Mouse (Mus musculus): ENCODE data around the gene Csnk2a2.
A peak's percentile ranks its signal among the peaks of the same experiment; 100 is the strongest.

Csnk2a2 gene

DNA sequence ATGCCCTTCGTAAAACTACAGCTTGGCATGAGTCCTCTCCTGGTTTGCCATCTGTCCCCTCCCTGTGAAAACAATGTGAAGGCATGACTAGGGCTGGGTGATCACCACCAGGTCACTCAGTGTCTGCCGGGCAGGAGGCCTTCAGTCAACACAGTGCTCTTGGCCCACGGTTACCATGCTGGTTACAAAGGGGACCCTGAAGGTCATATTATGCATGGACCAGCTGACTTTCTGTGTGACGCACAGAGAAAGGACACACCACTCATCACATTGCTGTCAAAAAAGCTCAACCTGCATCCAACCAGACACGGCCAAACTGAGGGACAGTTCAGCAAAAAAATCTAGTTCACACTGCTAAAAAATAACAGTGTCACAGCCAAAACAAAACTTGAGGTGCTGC, at the start of gene Csnk2a2:
TSS of gene Csnk2a2 (minus strand) at position 34 of the 400 bp plus-strand sequence.
- no peak for DNase-seq (ENCODE audit: low spot score in 2 of 2)

DNA sequence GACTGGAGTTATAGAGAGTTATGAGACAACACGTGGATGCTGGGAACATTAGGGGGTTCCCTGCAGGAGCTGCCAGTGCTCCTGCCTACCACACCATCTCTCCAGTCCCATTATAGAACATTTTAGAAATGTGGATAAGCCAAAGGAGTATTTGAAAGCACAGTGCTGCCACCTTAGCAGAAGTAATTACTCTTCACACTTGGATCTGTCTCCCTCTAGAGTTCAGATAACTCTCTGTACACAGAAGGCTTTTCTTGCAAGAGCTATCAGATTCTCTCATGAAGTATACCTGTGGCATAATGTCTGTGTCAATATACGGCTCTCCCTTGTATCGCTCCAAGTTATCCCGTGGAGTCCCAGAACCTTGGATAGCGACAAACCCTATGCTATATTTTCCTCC, 49.6 kb upstream of the Csnk2a2 start:
- DNase-seq (ENCODE audit: low spot score in 2 of 2): no peak

DNA sequence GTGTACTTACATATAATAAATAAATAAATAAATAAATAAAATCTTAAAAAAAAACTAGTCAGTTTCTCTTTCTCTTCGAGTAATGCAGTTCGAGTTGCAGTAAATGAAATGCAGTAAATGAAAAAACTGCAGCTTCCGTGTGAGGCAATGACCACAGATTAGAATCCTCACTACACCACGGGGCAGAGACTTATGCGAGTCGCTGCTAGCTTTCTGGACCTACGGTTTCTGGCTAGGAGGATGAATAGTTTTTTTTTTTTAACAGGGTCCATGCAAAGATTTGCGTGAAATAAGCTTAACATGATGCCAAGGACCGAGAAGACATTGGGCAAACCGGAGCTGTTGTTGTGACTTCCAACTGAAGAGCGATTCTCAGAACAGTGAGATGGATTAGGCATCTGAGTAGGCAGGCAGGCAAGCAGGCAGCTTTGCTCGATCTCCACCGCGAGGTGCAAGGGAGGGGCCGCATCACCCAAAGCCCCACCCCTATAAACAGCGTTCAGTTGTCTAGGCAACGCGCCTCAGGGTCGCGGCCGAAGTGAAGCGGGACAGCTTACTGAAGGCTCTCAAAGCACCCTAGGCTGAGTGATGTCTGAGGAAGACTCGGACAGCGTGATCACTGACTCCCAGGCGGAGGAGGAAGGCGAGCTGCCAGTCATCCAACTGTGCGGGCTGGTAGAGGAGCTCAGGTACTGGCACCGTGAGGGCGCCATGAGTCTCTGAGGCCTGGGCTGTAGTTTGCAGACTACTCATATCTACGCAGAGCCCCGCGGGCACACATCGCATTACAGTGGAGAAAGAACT, 43.9 kb upstream of the Csnk2a2 start, which contains the start of gene Ccdc113:
TSS of gene Ccdc113 (plus strand) at position 502 of the 804 bp plus-strand sequence.
- DNase-seq (ENCODE audit: low spot score in 2 of 2): peak; percentile 11 to 18

DNA sequence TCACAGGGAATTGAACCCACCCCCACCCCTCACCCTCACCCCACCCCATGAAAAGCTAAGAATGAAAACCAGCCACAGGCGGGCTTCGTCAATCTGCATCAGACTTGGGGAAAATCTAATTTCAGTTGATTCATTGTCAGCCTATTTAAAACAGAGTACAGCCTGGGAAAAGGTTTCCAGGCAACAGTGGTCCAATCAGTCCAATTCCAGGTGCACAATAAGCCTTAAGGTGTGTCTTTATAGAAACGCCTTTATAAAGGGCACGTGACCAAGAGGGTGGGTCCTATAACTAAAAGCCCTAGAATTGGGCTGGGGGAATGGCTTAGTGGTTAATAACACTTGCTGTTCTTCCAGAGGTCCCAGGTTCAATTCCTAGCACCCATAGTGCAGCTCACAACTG, 42.4 kb upstream of the Csnk2a2 start:
- no peak for DNase-seq (ENCODE audit: low spot score in 2 of 2)

DNA sequence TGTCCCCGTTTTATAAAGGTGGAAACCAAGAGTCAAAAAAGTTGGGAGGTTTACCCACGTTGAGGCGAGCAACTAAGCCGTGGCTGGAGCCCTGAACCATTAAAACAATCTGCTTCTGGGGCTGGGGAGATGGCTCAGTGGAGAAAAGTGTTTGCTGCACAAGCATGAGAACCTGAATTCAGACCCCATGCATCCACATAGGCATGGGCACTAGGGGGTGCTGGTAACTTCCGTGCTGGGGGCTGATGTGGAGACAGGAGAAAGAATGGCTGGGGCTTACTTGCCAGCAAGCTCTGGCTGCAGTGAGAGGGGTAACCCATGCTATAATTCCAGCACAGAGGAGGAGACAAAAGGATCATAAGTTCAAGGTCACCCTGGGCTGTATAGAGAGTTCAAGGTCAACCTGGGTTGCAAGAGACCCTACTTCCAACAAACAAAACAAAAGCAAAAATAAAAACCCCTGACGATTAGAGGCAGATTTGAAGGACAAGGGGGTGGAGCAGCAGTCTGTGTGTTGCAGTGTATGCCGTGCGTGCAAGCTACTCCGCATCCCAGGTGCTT, 39.0 kb upstream of the Csnk2a2 start:
- no peak for DNase-seq (ENCODE audit: low spot score in 2 of 2)

DNA sequence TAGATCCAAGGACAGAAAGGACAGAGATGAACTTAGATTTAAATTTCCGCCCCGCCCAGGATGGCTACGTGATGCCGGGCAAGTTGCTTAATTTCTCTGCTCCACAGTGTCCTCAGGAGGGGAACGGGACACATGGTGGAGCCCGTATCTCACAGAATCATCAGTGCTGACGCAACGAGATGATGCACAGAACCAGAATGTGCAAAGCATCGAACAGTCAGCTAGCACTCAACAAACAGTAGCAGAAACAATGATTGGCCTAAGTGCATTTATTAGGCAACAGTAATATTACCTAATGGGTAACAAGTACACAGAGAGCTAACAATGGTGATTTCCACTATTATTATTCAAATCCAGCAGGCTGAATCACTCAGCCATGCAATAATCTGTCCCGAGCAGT, 38.4 kb upstream of the Csnk2a2 start:
- no peak for DNase-seq (ENCODE audit: low spot score in 2 of 2)

DNA sequence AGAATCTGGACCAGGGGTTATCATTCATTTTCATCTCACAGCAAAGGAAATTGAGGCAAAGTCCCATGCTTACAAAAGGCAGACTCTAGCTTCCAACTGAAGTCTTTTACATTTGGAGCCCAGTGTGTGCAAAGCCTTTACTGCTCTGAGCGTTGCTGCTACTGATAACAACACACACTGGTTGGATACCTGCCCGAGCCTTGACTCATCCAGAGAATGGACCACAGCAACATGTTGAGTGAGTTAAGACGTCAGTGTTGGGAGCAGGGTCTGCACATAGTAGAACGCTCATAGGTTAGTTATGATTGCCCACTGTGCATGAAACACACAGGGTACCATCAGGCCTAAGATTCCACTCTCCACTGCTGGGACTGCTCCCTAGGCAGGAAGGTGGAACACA, 34.2 kb upstream of the Csnk2a2 start:
- DNase-seq (ENCODE audit: low spot score in 2 of 2): no peak

DNA sequence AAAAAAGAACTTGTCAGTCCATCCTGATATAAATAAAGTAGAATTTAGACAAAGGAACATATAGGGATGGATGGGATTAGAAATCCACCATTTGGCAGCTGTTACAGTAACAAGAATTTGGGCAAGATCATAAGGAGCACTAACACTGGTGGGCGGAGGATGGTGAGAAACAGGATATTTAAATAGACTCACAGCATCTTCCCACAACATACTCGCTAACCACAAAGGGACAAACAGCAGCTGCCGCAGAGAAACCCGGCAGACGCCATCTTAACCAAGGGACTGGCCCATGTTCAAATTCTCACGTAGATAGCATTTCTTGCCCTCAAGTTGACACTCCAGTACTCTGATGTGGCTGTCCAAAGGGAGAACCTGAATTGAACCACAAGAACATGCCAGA, 27.1 kb upstream of the Csnk2a2 start:
- no peak for DNase-seq (ENCODE audit: low spot score in 2 of 2)

DNA sequence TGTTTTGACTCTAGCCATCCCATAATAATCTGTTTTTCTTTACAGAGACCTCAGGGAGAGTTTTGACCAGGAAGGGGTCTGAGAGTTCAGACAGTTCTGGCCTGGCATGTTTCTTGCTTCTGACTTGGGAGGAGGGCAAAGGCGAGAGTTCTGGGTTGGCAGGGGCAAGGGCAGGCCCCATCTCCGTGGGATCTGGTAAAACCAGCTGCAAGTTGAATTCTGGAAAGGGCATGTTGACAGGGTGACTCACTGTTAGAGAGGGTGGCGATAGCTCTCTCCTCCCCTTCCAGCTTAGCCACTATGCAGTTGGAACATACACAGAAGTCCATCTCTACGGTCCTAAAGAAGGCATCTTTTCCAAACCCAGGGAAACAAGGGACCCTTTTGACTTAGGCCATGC, 23.4 kb upstream of the Csnk2a2 start:
- no peak for DNase-seq (ENCODE audit: low spot score in 2 of 2)

DNA sequence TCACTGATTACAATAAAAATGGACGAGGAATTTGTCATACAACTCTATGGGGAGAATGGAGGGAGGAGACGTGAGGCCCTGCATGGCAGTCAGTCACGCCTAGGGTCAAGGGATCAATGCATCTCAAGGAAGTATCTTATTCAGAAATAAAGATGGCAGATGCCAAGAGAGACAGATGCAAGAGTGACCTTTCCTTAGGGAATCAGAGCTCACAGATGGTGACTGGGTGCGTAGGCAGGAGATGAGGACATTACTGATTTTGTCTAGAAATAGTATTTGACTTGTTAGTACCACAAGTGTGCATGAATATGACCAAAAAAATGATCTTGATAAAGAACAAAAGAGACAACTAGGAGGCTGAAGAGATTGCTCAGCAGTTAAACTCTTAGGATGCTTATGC, 22.4 kb upstream of the Csnk2a2 start:
- no peak for DNase-seq (ENCODE audit: low spot score in 2 of 2)

DNA sequence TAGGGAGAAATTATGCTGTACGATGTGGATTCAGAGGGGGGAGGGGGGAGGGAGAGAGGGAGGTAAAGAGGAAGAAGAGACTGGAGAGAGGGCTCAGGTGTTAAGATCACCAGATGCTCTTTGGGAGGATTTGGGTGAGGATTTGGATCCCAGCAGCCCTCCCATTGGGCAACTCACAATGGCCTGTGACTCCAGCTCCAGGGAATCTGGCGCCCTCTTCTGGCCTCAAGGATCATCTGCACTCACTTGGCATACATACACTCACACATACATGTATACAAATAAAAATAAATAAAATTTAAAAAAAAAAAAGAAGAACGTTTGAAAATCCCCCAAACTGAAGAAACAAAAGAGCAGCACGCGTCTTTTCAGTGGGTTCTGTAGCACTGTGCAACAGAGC, 16.4 kb upstream of the Csnk2a2 start:
- DNase-seq (ENCODE audit: low spot score in 2 of 2): no peak

DNA sequence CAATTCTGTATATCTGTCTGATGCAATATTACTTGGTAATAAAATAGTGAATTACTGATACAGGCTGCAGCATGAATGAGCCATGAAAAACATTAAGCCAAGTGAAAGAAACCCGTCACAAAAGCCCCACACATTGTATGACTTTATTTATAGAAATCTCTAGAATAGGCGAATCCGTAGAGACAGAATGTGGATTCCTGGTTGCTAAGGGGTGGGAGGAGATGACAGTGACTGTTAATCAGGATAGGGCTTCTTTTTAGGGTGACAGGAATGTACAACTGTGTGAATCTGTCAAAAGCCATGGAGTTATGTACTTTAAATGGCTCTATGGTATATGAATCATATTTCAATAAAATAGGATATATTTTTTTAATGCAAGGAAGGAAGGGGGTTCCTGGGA, 15.8 kb upstream of the Csnk2a2 start:
- DNase-seq (ENCODE audit: low spot score in 2 of 2): no peak

DNA sequence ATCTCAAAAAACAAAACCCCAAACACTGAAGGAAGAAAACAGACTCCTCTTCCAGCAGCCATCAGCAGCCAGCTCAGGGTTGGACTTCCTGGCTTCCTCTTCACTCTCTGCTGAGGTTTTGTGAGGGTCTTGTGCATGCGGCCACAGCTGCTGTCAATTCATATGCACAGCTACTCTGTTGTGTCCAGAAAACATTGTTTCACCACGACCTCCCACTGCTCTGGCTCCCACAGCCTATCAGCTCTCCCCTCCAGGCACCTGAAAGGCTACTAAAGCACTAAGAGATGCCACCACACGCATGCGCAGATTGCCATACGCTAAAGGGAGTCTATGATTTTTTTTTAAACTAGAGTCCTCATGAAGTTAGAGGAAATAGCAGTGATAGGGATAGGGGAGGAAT, 15.0 kb upstream of the Csnk2a2 start:
- DNase-seq (ENCODE audit: low spot score in 2 of 2): no peak

DNA sequence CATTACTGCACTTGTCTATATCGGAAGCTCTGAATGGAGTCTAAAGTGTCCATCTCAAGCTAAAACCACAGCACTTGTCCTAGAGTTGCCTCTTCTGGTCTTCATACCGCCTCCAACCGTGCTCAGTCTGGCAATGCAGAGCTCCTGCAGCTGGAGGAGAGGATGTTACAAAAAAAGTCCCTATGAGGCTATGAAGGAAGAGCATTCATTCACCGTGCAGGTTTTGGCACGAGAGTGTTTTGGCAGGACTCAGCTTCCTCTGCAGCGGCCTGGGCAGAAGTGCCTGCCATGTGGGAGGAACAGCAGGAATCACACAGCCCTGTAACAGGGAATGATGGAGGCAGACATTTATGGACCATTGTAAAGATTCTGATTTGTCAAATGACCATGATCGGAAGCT, 12.6 kb upstream of the Csnk2a2 start:
- no peak for DNase-seq (ENCODE audit: low spot score in 2 of 2)

DNA sequence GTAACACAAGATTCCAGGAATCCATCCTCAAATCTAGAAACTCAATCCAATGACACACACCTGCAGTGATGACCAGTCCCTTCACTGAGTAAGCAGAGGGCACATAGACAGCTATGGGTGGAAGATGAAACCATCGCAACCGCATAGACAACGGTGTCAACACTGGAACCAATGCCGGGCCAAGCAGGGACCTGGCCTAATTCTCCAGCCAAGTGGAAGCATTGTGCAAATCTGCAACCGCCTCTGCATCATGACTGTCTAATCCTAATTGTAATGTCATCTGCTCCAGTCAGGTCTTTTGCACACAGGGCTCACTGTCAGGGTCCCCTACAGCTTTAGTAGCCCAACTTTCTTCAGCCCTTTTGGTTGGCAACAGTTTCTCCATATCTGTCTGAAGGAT, 10.6 kb upstream of the Csnk2a2 start:
- no peak for DNase-seq (ENCODE audit: low spot score in 2 of 2)

DNA sequence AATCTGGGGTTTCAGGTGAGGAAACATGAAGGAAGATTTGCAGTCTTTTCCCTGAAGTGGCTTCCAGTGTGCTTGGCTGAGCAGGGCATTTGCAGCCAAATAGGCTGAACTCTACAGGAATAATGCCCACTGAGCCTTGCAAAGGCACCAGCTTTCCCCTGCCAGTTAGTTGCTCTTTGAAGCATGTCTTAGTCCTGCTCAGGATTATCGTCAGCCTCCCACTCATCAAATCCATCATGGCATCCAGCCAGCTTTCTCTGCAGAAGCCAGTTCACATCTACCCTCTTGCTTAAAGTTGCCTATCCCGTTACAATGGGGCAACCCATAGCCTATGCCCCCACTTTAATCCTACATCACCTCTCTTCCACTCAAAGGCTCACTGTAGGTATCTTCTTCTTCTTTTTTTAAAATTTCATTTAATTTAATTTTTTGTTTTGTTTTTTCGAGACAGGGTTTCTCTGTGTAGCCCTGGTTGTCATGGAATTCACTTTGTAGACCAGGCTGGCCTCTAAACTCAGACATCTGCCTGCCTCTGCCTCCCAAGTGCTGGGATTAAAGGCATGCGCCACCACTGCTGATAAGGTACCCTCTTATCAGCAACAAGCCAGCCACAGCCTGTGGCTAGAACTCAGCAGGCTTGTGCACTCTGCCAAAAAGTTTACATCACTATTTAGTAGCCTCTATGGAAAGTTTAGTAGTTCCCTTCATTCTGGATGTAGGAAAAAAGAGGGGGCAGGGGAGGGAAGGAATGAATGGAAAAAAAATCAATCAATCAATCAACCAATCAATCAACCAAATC, 9.6 kb upstream of the Csnk2a2 start:
- no peak for DNase-seq (ENCODE audit: low spot score in 2 of 2)

DNA sequence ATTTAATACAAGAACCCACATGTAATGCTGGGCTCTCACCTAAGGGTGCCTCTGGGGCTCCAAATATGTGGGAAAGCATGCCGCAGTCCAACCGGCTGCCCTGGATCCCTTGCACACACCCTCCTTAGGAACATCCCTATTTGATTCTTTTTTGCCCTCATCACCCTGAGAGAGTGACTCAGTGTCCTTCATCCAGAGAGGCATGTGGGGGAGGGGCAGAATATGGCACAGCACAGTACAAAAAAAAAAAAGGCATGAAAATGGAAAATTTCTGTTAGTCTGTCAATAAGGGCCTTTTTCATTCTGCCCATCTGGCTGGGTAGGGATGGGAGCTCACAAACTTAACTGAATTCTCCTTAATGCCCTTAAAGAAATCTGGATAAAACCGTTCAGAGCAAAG, 8.0 kb upstream of the Csnk2a2 start:
- no peak for DNase-seq (ENCODE audit: low spot score in 2 of 2)

DNA sequence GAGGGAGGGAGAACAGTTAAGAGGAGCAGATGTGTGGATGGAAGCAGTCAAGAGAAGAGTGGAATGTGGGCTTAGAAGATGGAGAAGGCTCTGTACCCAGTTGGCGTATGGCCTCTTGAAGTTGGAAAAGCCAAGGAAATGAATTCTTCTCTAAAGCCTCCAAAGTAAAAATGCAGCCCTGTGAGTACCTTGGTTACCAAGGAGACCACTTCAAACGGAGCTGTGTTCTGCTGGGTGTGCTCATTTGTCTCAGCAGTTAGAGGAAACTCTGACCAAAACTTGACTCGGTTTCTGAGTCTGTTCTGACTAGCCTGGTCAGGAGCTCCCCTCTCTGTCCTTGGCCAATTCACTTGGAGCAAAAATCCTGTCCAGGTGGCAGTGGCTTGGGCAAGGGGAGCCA, 6.6 kb upstream of the Csnk2a2 start:
- DNase-seq (ENCODE audit: low spot score in 2 of 2): no peak

DNA sequence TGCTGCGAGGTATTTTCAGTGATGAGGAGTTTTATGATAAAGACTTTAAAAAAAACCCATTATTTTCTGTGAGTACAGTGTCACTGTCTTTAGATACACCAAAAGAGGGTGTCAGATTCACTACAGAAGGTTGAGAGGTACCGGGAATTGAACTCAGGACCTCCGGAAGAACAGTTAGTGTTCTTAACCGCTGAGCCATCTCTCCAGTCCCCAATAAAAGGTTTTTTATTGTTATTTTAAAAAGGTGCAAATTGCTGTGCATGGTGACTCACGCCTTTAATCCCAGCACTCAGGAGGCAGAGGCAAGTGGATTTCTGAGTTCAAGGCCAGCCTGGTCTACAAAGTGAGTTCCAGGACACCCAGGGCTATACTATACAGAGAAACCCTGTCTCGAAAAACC, 5.6 kb upstream of the Csnk2a2 start:
- no peak for DNase-seq (ENCODE audit: low spot score in 2 of 2)

DNA sequence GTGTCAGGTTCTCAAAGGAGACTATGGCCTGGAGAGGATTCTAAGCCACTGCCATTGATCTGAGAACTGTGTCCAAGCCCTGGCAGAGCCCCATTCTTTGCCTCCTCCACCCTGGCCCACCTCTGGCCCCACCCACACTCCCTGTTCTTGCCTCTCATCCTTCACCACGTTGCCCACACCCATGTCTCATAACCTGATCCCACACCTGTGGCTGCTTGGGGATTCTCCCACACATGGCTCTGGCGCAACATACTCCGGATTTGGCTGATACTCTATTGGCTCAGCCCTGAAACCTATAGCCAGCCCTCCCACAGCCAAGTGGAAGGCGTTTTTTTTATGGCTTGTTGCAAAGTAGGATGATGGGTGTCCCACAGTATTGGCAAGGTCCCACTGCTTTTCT, 2.2 kb upstream of the Csnk2a2 start:
- DNase-seq (ENCODE audit: low spot score in 2 of 2): no peak

DNA sequence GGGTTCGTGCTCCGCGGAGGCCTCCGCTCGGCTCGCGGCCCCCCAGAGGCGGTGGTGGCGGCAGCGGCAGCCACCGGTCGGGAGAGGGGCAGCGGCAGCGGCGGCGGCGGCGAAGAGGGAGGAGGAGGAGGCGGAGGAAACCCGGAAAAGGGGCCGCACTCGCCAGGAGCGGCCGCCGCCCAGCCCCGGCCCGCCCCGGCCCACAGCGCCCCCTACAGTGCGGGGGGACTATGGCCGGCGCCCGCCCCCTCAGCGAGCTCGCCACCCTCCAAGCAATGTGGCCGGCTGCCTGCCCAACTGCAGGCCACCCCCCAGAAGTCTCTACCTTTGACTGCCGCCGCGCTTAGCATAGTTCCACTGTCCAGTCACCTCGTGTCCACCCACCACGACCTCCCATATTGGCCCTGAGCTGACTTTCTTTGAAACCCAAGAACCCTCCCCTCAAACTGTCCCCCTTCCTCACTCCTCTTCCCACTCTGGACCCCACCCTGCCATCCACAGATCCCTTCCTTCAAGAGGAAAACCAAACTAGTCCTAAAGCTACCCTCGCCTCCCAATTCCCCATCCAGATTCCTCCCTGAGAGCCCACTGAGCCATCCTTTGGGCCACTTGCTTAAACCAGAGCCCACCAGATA, 1.0 kb downstream of the Csnk2a2 start:
- DNase-seq (ENCODE audit: low spot score in 2 of 2): peak; percentile 79
